Mouse (Mus musculus): ENCODE measurements at regions not wholly inside any gene's neighbourhood (a gene's known extent, or its start where the extent isn't known, plus 50 kb on each side); places are given as distances from the start of the nearest gene placed in this dataset.

DNA sequence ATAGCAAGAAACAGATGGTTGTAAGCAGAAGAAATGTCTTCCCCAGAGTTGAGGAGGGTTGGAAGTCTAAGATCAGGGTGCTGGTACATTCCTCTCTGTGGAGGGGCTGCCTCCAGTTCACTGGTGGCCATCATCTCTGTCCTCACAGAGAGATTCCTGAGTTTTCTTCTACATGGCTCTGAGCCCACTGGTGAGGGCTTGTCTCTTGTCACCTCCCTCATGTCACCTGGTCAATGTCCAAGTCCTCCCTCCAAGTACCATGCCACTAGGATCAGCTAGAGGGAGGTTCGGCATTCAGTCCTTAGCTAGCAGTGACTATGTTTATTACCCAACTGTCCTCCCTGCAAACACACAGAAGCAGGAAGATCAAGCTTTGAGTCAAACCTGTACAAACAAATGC, 258.3 kb downstream of the Tgfb2 start:
- no peak for TF ChIP-seq POLR2A (IDR thresholded peaks at IDR 0.05; ENCODE audit: low read depth, low read length)
- TF ChIP-seq CTCF (conservative IDR thresholded peaks at IDR 0.05; ENCODE audit: insufficient read depth, insufficient read length, low read depth, low read length), result no peak

Measured in kidney, adult 2 months (tissue).